Mouse (Mus musculus) midbrain, postnatal 0 days (tissue): ENCODE measurements around the gene Ldhal6b. TPM values are rescaled to one million over a fixed set of nuclear protein-coding genes. Genes with fewer than 3 reads are reported as not detected.

Source experiments
- ATAC-seq: fragments of 200-750 bp; cut with Nextera tagmentation; 2 replicates; pipeline ENCODE4 v1.8.0; 2017; ENCODE audit warnings: moderate number of reproducible peaks, mild to moderate bottlenecking, moderate TSS enrichment, moderate library complexity; ENCODE audit not compliant: low FRiP score
- DNase-seq: peaks from one replicate; pipeline ENCODE4 v3.0.0-alpha.2; 2015; ENCODE audit warnings: low spot score
- H3K27ac ChIP-seq: fragments of 300-500 bp; sonication (generic); 2 replicates; pipeline ENCODE4 v1.5.1; 2014; ENCODE audit warnings: low read depth, mild to moderate bottlenecking, low read length, mixed read lengths
- H3K27me3 ChIP-seq: fragments of 300-500 bp; sonication (generic); 2 replicates; pipeline ENCODE4 v1.6.1; 2014; ENCODE audit warnings: low read length, control low read depth, mixed read lengths; ENCODE audit not compliant: insufficient read depth
- H3K36me3 ChIP-seq: fragments of 300-500 bp; sonication (generic); 2 replicates; pipeline ENCODE4 v1.6.1; 2014; ENCODE audit warnings: low read length, control low read depth, mixed read lengths; ENCODE audit not compliant: insufficient read depth
- H3K4me1 ChIP-seq: fragments of 300-500 bp; sonication (generic); 2 replicates; pipeline ENCODE4 v1.6.1; 2014; ENCODE audit warnings: mild to moderate bottlenecking, control low read depth, antibody characterized with exemption, low read length, mixed read lengths; ENCODE audit not compliant: insufficient read depth
- H3K4me2 ChIP-seq: fragments of 300-500 bp; sonication (generic); 2 replicates; pipeline ENCODE4 v1.6.1; 2014; ENCODE audit warnings: low read depth, mild to moderate bottlenecking, low read length, mixed read lengths; ENCODE audit not compliant: poor library complexity, severe bottlenecking
- H3K4me3 ChIP-seq: fragments of 300-500 bp; sonication (generic); 2 replicates; pipeline ENCODE4 v1.5.1; 2014; ENCODE audit warnings: low read depth, mild to moderate bottlenecking, low read length, moderate library complexity
- H3K9ac ChIP-seq: fragments of 300-500 bp; sonication (generic); replicated peaks from 2 replicates; pipeline ENCODE4 v1.6.1; 2014; ENCODE audit warnings: mild to moderate bottlenecking, low read length, moderate library complexity, mixed read lengths; ENCODE audit not compliant: poor library complexity, severe bottlenecking
- H3K9me3 ChIP-seq: fragments of 300-500 bp; sonication (generic); 2 replicates; pipeline ENCODE4 v1.6.1; 2016; ENCODE audit warnings: low read length, control low read depth
- CTCF ChIP-seq: IDR thresholded peaks from 2 replicates; pipeline ENCODE4 v1.5.1; 2016; ENCODE audit warnings: antibody characterized with exemption, mild to moderate bottlenecking
- WGBS: fragments of 180-500 bp; shearing (Covaris S2); extraction: QIAGEN DNeasy Blood & Tissue Kit; methylation state at CpG from one replicate; pipeline ENCODE4 v1.1.7; 2014; 5-methylcytosine and 5-hydroxymethylcytosine counted together
- polyA plus RNA-seq: library from polyadenylated mRNA; unstranded; fragments of >200 nt; fragmentation: Nextera tagmentation; extraction: Ambion mirVana; gene quantifications from 2 replicates; pipeline ENCODE4 v1.2.1, GENCODE M21; 2015
- total RNA-seq: library from RNA; depleted of rRNA; stranded (reverse); fragments of >200 nt; gene quantifications from 2 replicates; pipeline ENCODE4 v1.2.3, GENCODE M21; 2014

The Ldhal6b gene
- total and polyA plus RNA-seq, 2 experiments from 2014 or later = 0.10 to 0.55 TPM

GRCm38 (mm10) chr17:5388351-5388750, 30.2 kb downstream of the Ldhal6b start:
- WGBS = 68% methylated on average over 3 of the region's 3 CpGs
- Histone ChIP-seq H3K4me3 (no peak overlapping the region), H3K4me2 (no peak overlapping the region), H3K9ac (no peak overlapping the region), H3K27ac (no peak overlapping the region), H3K27me3 (no peaks in the 10 kb centered on the region), H3K9me3 (no peaks in the 10 kb centered on the region), H3K36me3 (no peaks in the 10 kb centered on the region), H3K4me1 (no peaks in the 10 kb centered on the region)
- no peak for DNase-seq
- no peak for ATAC-seq
- no peak for TF ChIP-seq CTCF

GRCm38 (mm10) chr17:5386885-5387545, 31.6 kb downstream of the Ldhal6b start:
- Histone ChIP-seq H3K36me3 (no peaks in the 10 kb centered on the region), H3K27ac (no peak overlapping the region), H3K4me1 (no peaks in the 10 kb centered on the region), H3K9me3 (no peaks in the 10 kb centered on the region), H3K9ac (no peak overlapping the region), H3K4me2 (no peak overlapping the region), H3K4me3 (no peak overlapping the region), H3K27me3 (no peaks in the 10 kb centered on the region; the same call in 1 of the 2 replicates)
- DNase-seq (peak; percentile 36), ATAC-seq (no peak)
- 83% methylated on average over 12 of the region's 12 CpGs for WGBS
- TF ChIP-seq CTCF = no peak

- H3K36me3 ChIP-seq = no peaks in the 10 kb centered on the region
- ATAC-seq (no peak), DNase-seq (no peak)
- no peaks in the 10 kb centered on the region for H3K9me3 ChIP-seq
- no peak for TF ChIP-seq CTCF
- no peak overlapping the region for H3K4me2 ChIP-seq
- 100% methylated on average over 1 of the region's 1 CpGs for WGBS
- no peak overlapping the region for H3K27ac ChIP-seq
- H3K9ac ChIP-seq = no peak overlapping the region
- H3K27me3 ChIP-seq = no peaks in the 10 kb centered on the region; the same call in 1 of the 2 replicates
- H3K4me1 ChIP-seq = no peaks in the 10 kb centered on the region
- no peak overlapping the region for H3K4me3 ChIP-seq
Measured at GRCm38 (mm10) chr17:5385694-5386093, 32.9 kb downstream of the Ldhal6b start.

GRCm38 (mm10) chr17:5377930-5378310, 40.6 kb downstream of the Ldhal6b start:
- H3K36me3 ChIP-seq = no peaks in the 10 kb centered on the region
- H3K9ac ChIP-seq = no peak overlapping the region
- no peak for TF ChIP-seq CTCF
- no peak for DNase-seq
- H3K4me1 ChIP-seq = peaks cover 4% of the 10 kb centered on the region; the same call in 1 of the 2 replicates
- no peaks in the 10 kb centered on the region for H3K9me3 ChIP-seq
- H3K4me3 ChIP-seq = no peak overlapping the region
- WGBS = 30% methylated on average over 7 of the region's 7 CpGs
- ATAC-seq = no peak
- H3K27me3 ChIP-seq = no peaks in the 10 kb centered on the region; the same call in 1 of the 2 replicates
- H3K4me2 ChIP-seq = no peak overlapping the region
- H3K27ac ChIP-seq = no peak overlapping the region

GRCm38 (mm10) chr17:5377151-5377929, 41.2 kb downstream of the Ldhal6b start:
- Histone ChIP-seq H3K27ac (no peak overlapping the region), H3K4me2 (no peak overlapping the region), H3K27me3 (no peaks in the 10 kb centered on the region), H3K4me1 (peaks cover 4% of the 10 kb centered on the region; the same call in 1 of the 2 replicates), H3K4me3 (no peak overlapping the region), H3K9me3 (no peaks in the 10 kb centered on the region), H3K36me3 (no peaks in the 10 kb centered on the region), H3K9ac (no peak overlapping the region)
- WGBS = 14% methylated on average over 11 of the region's 11 CpGs
- no peak for TF ChIP-seq CTCF
- ATAC-seq (no peak), DNase-seq (no peak)

- Histone ChIP-seq H3K36me3 (no peaks in the 10 kb centered on the region), H3K27me3 (no peaks in the 10 kb centered on the region), H3K9ac (no peak overlapping the region), H3K9me3 (no peaks in the 10 kb centered on the region), H3K27ac (no peak overlapping the region), H3K4me3 (no peak overlapping the region), H3K4me2 (no peak overlapping the region), H3K4me1 (peaks cover 4% of the 10 kb centered on the region; the same call in 1 of the 2 replicates)
- TF ChIP-seq CTCF = no peak
- DNase-seq (no peak), ATAC-seq (no peak)
- WGBS = 75% methylated on average over 8 of the region's 8 CpGs
Measured at GRCm38 (mm10) chr17:5372951-5373350, 45.6 kb downstream of the Ldhal6b start.
